Mouse (Mus musculus): ENCODE results near the gene C2cd3. TPM values are rescaled to one million over a fixed set of nuclear protein-coding genes. Genes with fewer than 3 reads are reported as not detected.

C2cd3 gene
- total and polyA plus RNA-seq, 2 experiments from 2014 or later, result 9.2 to 18.3 TPM

DNA sequence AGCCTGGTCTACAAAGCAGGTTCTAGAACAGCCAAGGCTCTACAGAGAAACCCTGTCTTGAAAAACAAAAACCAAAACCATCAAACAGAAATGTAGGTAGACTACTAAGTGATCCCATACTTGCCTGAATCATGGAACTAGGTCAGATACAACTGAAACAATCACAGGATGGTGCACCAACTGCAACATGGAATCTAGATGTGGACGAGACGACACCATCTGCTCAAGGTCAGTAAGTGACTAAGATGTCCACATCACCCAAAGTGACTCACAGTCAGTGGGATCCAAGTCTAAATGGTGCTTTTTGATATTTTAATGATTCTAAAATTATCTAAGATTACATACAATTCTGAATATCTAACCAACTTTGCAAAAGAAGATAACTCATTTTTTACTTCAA, 36.1 kb upstream of the C2cd3 start:
- DNase-seq (ENCODE audit: low spot score) (no peak), ATAC-seq (no peak)
- Histone ChIP-seq H3K4me3 (ENCODE audit: low read length) (no peak overlapping the region), H3K36me3 (ENCODE audit: insufficient read depth, low read length) (peaks cover 64% of the 10 kb centered on the region), H3K9ac (replicated peaks; ENCODE audit: low read length) (no peak overlapping the region), H3K4me2 (ENCODE audit: low read depth, low read length) (no peak overlapping the region), H3K27me3 (ENCODE audit: insufficient read depth, low read length) (no peaks in the 10 kb centered on the region), H3K27ac (no peak overlapping the region), H3K9me3 (ENCODE audit: low read length) (no peaks in the 10 kb centered on the region), H3K4me1 (ENCODE audit: insufficient read depth, low read length) (no peaks in the 10 kb centered on the region)
- no peak for TF ChIP-seq CTCF (IDR thresholded peaks at IDR 0.05; ENCODE audit: low read depth)
- 92% methylated on average over 2 of the region's 2 CpGs for WGBS

- Histone ChIP-seq H3K36me3 (ENCODE audit: insufficient read depth, low read length) (no peaks in the 10 kb centered on the region), H3K4me1 (ENCODE audit: insufficient read depth, low read length) (no peaks in the 10 kb centered on the region), H3K27me3 (ENCODE audit: insufficient read depth, low read length) (no peaks in the 10 kb centered on the region), H3K27ac (no peak overlapping the region), H3K4me3 (ENCODE audit: low read length) (no peak overlapping the region), H3K4me2 (ENCODE audit: low read depth, low read length) (no peak overlapping the region), H3K9me3 (ENCODE audit: low read length) (no peaks in the 10 kb centered on the region), H3K9ac (replicated peaks; ENCODE audit: low read length) (no peak overlapping the region)
- ATAC-seq (no peak), DNase-seq (ENCODE audit: low spot score) (no peak)
- TF ChIP-seq CTCF (IDR thresholded peaks at IDR 0.05; ENCODE audit: low read depth), result no peak
- 83% methylated on average over 4 of the region's 4 CpGs for WGBS
Measured at GRCm38 (mm10) chr7:100354984-100355383, 17.0 kb upstream of the C2cd3 start.

DNA sequence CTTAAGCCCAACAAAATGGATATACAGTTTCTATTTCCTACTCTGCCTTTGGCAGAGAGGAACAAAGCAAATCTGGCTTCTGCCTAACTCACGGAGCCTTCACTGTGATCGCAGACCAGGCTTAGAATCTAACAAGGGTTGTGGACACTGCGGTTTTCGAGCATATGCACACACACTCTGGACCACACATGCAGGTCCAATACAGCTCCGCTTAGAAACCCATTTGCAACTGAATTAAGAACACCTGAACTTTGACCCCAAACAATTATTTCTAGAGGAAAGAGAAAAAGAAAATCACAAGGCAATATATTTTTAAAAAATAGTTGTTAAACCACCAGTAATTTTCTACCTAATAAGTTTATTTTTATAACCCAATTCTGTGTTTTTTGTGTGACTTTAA, 15.7 kb upstream of the C2cd3 start:
- H3K4me2 ChIP-seq (ENCODE audit: low read depth, low read length), result no peak overlapping the region
- H3K4me1 ChIP-seq (ENCODE audit: insufficient read depth, low read length), result no peaks in the 10 kb centered on the region
- WGBS, result 75% methylated on average over 5 of the region's 5 CpGs
- ATAC-seq, result no peak
- no peak overlapping the region for H3K27ac ChIP-seq
- H3K27me3 ChIP-seq (ENCODE audit: insufficient read depth, low read length), result no peaks in the 10 kb centered on the region
- H3K4me3 ChIP-seq (ENCODE audit: low read length), result no peak overlapping the region
- H3K9ac ChIP-seq (replicated peaks; ENCODE audit: low read length), result no peak overlapping the region
- DNase-seq (ENCODE audit: low spot score), result no peak
- H3K9me3 ChIP-seq (ENCODE audit: low read length), result no peaks in the 10 kb centered on the region
- no peak for TF ChIP-seq CTCF (IDR thresholded peaks at IDR 0.05; ENCODE audit: low read depth)
- no peaks in the 10 kb centered on the region for H3K36me3 ChIP-seq (ENCODE audit: insufficient read depth, low read length)

DNA sequence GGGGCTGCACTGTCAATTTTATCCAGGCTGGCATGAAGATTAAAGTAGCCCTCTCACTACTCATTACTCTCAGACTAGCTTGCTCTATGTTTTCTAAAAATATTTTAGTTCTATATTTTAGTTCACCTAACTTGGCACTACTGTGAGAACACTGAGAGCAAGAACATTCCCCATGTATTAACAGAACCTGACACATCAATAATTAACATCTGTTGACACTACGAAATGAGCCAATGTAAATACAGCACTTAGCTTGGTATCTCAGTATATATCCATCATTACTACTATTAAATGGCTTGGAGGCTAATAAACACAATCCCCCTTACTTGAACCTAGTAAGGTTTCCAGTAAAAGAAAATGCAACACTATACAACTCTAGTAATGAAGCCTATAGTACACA, 15.3 kb upstream of the C2cd3 start:
- Histone ChIP-seq H3K4me1 (ENCODE audit: insufficient read depth, low read length) (no peaks in the 10 kb centered on the region), H3K9me3 (ENCODE audit: low read length) (no peaks in the 10 kb centered on the region), H3K27me3 (ENCODE audit: insufficient read depth, low read length) (no peaks in the 10 kb centered on the region), H3K27ac (no peak overlapping the region), H3K4me3 (ENCODE audit: low read length) (no peak overlapping the region), H3K9ac (replicated peaks; ENCODE audit: low read length) (no peak overlapping the region), H3K4me2 (ENCODE audit: low read depth, low read length) (no peak overlapping the region), H3K36me3 (ENCODE audit: insufficient read depth, low read length) (no peaks in the 10 kb centered on the region)
- no peak for ATAC-seq
- 86% methylated on average over 1 of the region's 1 CpGs for WGBS
- TF ChIP-seq CTCF (IDR thresholded peaks at IDR 0.05; ENCODE audit: low read depth), result no peak
- DNase-seq (ENCODE audit: low spot score), result no peak

DNA sequence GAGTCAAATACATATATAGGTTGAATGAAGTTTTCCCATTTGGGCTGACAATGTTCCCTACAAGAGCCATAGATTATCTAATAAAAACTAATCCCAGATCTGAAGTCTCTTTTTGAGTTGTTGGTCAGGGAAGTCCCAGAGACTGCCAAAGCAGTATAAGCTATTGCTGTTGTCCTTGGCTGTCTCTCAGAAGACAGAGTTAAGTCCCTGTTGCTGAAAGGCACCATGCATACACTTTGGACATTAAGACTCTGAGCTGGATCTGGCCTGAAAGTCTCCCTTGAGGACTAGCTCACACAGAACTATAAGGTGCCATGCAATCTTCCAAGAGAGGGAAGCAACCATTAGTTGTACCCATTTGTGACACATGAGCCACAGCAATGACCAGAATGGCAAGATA, 14.2 kb upstream of the C2cd3 start:
- no peak for TF ChIP-seq CTCF (IDR thresholded peaks at IDR 0.05; ENCODE audit: low read depth)
- Histone ChIP-seq H3K36me3 (ENCODE audit: insufficient read depth, low read length) (no peaks in the 10 kb centered on the region), H3K9me3 (ENCODE audit: low read length) (no peaks in the 10 kb centered on the region), H3K27ac (no peak overlapping the region), H3K4me2 (ENCODE audit: low read depth, low read length) (no peak overlapping the region), H3K9ac (replicated peaks; ENCODE audit: low read length) (no peak overlapping the region), H3K4me1 (ENCODE audit: insufficient read depth, low read length) (no peaks in the 10 kb centered on the region), H3K4me3 (ENCODE audit: low read length) (no peak overlapping the region), H3K27me3 (ENCODE audit: insufficient read depth, low read length) (no peaks in the 10 kb centered on the region)
- DNase-seq (ENCODE audit: low spot score) (no peak), ATAC-seq (no peak)

DNA sequence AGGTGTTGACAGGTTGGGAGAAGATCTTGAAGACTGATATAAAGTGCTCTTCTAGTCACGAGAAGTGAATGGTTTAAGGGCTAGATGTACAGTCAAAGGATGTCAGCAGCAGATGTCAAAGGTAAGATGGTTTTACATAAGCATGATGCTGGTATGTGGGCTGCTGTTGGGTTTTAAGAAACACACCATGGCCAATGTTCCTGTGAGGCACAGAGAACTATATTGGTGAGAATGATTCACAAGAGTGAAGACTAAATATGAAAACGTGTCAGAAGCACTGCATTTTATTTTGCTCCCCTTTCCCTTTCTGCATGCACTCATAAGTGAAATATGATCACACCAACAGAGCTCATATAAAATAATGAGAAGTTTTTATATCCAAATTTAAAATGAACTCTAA, 8.9 kb upstream of the C2cd3 start:
- Histone ChIP-seq H3K4me1 (ENCODE audit: insufficient read depth, low read length) (no peaks in the 10 kb centered on the region), H3K27me3 (ENCODE audit: insufficient read depth, low read length) (no peaks in the 10 kb centered on the region), H3K4me2 (ENCODE audit: low read depth, low read length) (no peak overlapping the region), H3K4me3 (ENCODE audit: low read length) (no peak overlapping the region), H3K36me3 (ENCODE audit: insufficient read depth, low read length) (no peaks in the 10 kb centered on the region), H3K27ac (no peak overlapping the region), H3K9ac (replicated peaks; ENCODE audit: low read length) (no peak overlapping the region), H3K9me3 (ENCODE audit: low read length) (no peaks in the 10 kb centered on the region)
- no peak for TF ChIP-seq CTCF (IDR thresholded peaks at IDR 0.05; ENCODE audit: low read depth)
- WGBS, result 91% methylated on average over 2 of the region's 2 CpGs
- DNase-seq (ENCODE audit: low spot score) (no peak), ATAC-seq (no peak)

GRCm38 (mm10) chr7:100364888-100365287, 7.1 kb upstream of the C2cd3 start:
- no peak overlapping the region for H3K9ac ChIP-seq (replicated peaks; ENCODE audit: low read length)
- H3K27ac ChIP-seq, result no peak overlapping the region
- H3K9me3 ChIP-seq (ENCODE audit: low read length), result no peaks in the 10 kb centered on the region
- H3K4me1 ChIP-seq (ENCODE audit: insufficient read depth, low read length), result peaks cover 12% of the 10 kb centered on the region
- H3K4me2 ChIP-seq (ENCODE audit: low read depth, low read length), result no peak overlapping the region
- no peak overlapping the region for H3K4me3 ChIP-seq (ENCODE audit: low read length)
- H3K27me3 ChIP-seq (ENCODE audit: insufficient read depth, low read length), result no peaks in the 10 kb centered on the region
- TF ChIP-seq CTCF (IDR thresholded peaks at IDR 0.05; ENCODE audit: low read depth), result no peak
- no peak for DNase-seq (ENCODE audit: low spot score)
- no peak for ATAC-seq
- 62% methylated on average over 6 of the region's 6 CpGs for WGBS
- no peaks in the 10 kb centered on the region for H3K36me3 ChIP-seq (ENCODE audit: insufficient read depth, low read length)
